Mouse (Mus musculus): ENCODE measurements at regions not wholly inside any gene's neighbourhood (a gene's known extent, or its start where the extent isn't known, plus 50 kb on each side); places are given as distances from the start of the nearest gene placed in this dataset.
"Not testable (repeated sequence)": the region's sequence is repeated elsewhere in the genome, so short reads cannot be mapped to it uniquely, and the experiment has no call there.

GRCm38 (mm10) chr1:161621291-161621690 lies 126.8 kb downstream of the Tnfsf18 start:
- DNase-seq (ENCODE audit: low read depth, low spot score), result peak; percentile 82

- not testable (repeated sequence) for DNase-seq (ENCODE audit: low read depth, low spot score)
Observed at GRCm38 (mm10) chr1:161614091-161614490, 119.6 kb downstream of the Tnfsf18 start.

- not testable (repeated sequence) for DNase-seq (ENCODE audit: low read depth, low spot score)
Observed at GRCm38 (mm10) chr1:161613658-161614057, 119.2 kb downstream of the Tnfsf18 start.

- peak; percentile 64 for DNase-seq (ENCODE audit: low read depth, low spot score)
Observed at GRCm38 (mm10) chr1:161607446-161607845, 113.0 kb downstream of the Tnfsf18 start.

GRCm38 (mm10) chr1:161602150-161602549 lies 107.7 kb downstream of the Tnfsf18 start:
- DNase-seq (ENCODE audit: low read depth, low spot score), result peak; percentile 15

- DNase-seq (ENCODE audit: low read depth, low spot score), result no peak
Observed at GRCm38 (mm10) chr1:161601167-161601566, 106.7 kb downstream of the Tnfsf18 start.

- no peak for DNase-seq (ENCODE audit: low read depth, low spot score)
Observed at GRCm38 (mm10) chr1:161598167-161598566, 103.7 kb downstream of the Tnfsf18 start.

- no peak for DNase-seq (ENCODE audit: low read depth, low spot score)
Observed at GRCm38 (mm10) chr1:161576530-161576929, 82.1 kb downstream of the Tnfsf18 start.

GRCm38 (mm10) chr1:161575939-161576338 lies 81.5 kb downstream of the Tnfsf18 start:
- DNase-seq (ENCODE audit: low read depth, low spot score), result peak; percentile 29

- DNase-seq (ENCODE audit: low read depth, low spot score), result peak; percentile 57
Observed at GRCm38 (mm10) chr1:161575171-161575570, 80.7 kb downstream of the Tnfsf18 start.

GRCm38 (mm10) chr1:161570762-161571161 lies 76.3 kb downstream of the Tnfsf18 start:
- no peak for DNase-seq (ENCODE audit: low read depth, low spot score)

GRCm38 (mm10) chr1:161567826-161568225 lies 73.4 kb downstream of the Tnfsf18 start:
- DNase-seq (ENCODE audit: low read depth, low spot score), result no peak

- DNase-seq (ENCODE audit: low read depth, low spot score), result no peak
Observed at GRCm38 (mm10) chr1:161560368-161560767, 65.9 kb downstream of the Tnfsf18 start.

Measured in brain, adult 2 months (tissue).